Mouse (Mus musculus): Measurements from ENCODE around the gene Shmt2. TPM values are rescaled to one million over a fixed set of nuclear protein-coding genes. Genes with fewer than 3 reads are reported as not detected.
A peak's percentile ranks its signal among the peaks of the same experiment; 100 is the strongest.

Gene Shmt2
- 103 and 105 TPM in 2 replicates for polyA plus RNA-seq (2016; fragmentation: Nextera tagmentation; extraction: Ambion mirVana)

- Histone ChIP-seq H3K4me2 (peak within 1 kb of the TSS; percentile 82), H3K27me3 (peaks cover 59% of the 10 kb centered on the region), H3K4me3 (replicated peaks) (peak within 1 kb of the TSS; percentile 48), H3K4me1 (peaks cover 56% of the 10 kb centered on the region), H3K9ac (peak within 1 kb of the TSS; percentile 65), H3K9me3 (no peaks in the 10 kb centered on the region), H3K27ac (no peak within 1 kb of the TSS), H3K36me3 (replicated peaks) (peaks cover 36% of the 10 kb centered on the region)
- WGBS: 0% methylated on average over 21 of the region's 21 CpGs
- ATAC-seq (ENCODE audit: low FRiP score): peak; percentile 68
Measured at GRCm38 (mm10) chr10:127522088-127522581, at the start of gene Shmt2. Shmt2 (minus strand) TSS chr10:127522444.

- H3K36me3 ChIP-seq (replicated peaks): peaks cover 84% of the 10 kb centered on the region
Measured at GRCm38 (mm10) chr10:127570937-127571641, 48.8 kb upstream of the Shmt2 start.

GRCm38 (mm10) chr10:127570384-127570783 lies 48.1 kb upstream of the Shmt2 start:
- Histone ChIP-seq H3K4me3 (replicated peaks) (no peak overlapping the region), H3K4me1 (no peaks in the 10 kb centered on the region), H3K4me2 (no peak overlapping the region), H3K27ac (no peak overlapping the region), H3K27me3 (no peaks in the 10 kb centered on the region), H3K9me3 (no peaks in the 10 kb centered on the region), H3K9ac (no peak overlapping the region), H3K36me3 (replicated peaks) (peaks cover 82% of the 10 kb centered on the region)
- ATAC-seq (ENCODE audit: low FRiP score): no peak
- 92% methylated on average over 6 of the region's 6 CpGs for WGBS

More at GRCm38 (mm10) chr10:127570937-127571641, 48.8 kb upstream of the Shmt2 start:
- Histone ChIP-seq H3K4me1 (no peaks in the 10 kb centered on the region), H3K9me3 (no peaks in the 10 kb centered on the region), H3K27me3 (no peaks in the 10 kb centered on the region), H3K4me3 (replicated peaks) (no peak overlapping the region), H3K9ac (no peak overlapping the region), H3K4me2 (no peak overlapping the region), H3K27ac (no peak overlapping the region)
- 94% methylated on average over 17 of the region's 17 CpGs for WGBS
- no peak for ATAC-seq (ENCODE audit: low FRiP score)

- ATAC-seq (ENCODE audit: low FRiP score): peak; percentile 46; the same call in 1 of the 2 replicates
- peaks cover 79% of the 10 kb centered on the region for H3K36me3 ChIP-seq (replicated peaks)
Measured at GRCm38 (mm10) chr10:127569450-127569849, 47.2 kb upstream of the Shmt2 start.

GRCm38 (mm10) chr10:127566553-127567326 lies 44.5 kb upstream of the Shmt2 start:
- WGBS: 94% methylated on average over 28 of the region's 28 CpGs
- no peaks in the 10 kb centered on the region for H3K27me3 ChIP-seq
- H3K4me3 ChIP-seq (replicated peaks): no peak overlapping the region
- peaks cover 80% of the 10 kb centered on the region for H3K36me3 ChIP-seq (replicated peaks)
- ATAC-seq (ENCODE audit: low FRiP score): no peak
- H3K4me1 ChIP-seq: no peaks in the 10 kb centered on the region
- no peak overlapping the region for H3K4me2 ChIP-seq
- H3K27ac ChIP-seq: no peak overlapping the region
- no peaks in the 10 kb centered on the region for H3K9me3 ChIP-seq
- no peak overlapping the region for H3K9ac ChIP-seq

More at GRCm38 (mm10) chr10:127569450-127569849, 47.2 kb upstream of the Shmt2 start:
- H3K9me3 ChIP-seq: no peaks in the 10 kb centered on the region
- no peak overlapping the region for H3K27ac ChIP-seq
- H3K9ac ChIP-seq: no peak overlapping the region
- WGBS: 45% methylated on average over 3 of the region's 3 CpGs
- no peaks in the 10 kb centered on the region for H3K4me1 ChIP-seq
- no peak overlapping the region for H3K4me3 ChIP-seq (replicated peaks)
- no peak overlapping the region for H3K4me2 ChIP-seq
- no peaks in the 10 kb centered on the region for H3K27me3 ChIP-seq

GRCm38 (mm10) chr10:127564301-127564700 lies 42.1 kb upstream of the Shmt2 start:
- no peak overlapping the region for H3K4me3 ChIP-seq (replicated peaks)
- H3K9ac ChIP-seq: no peak overlapping the region
- whole genome bisulfite sequencing: 74% methylated on average over 13 of the region's 13 CpGs
- no peak overlapping the region for H3K27ac ChIP-seq
- no peaks in the 10 kb centered on the region for H3K27me3 ChIP-seq
- no peaks in the 10 kb centered on the region for H3K4me1 ChIP-seq
- no peak for ATAC-seq (ENCODE audit: low FRiP score)
- H3K4me2 ChIP-seq: no peak overlapping the region
- peaks cover 89% of the 10 kb centered on the region for H3K36me3 ChIP-seq (replicated peaks)
- H3K9me3 ChIP-seq: no peaks in the 10 kb centered on the region

- Histone ChIP-seq H3K9ac (no peak overlapping the region), H3K27ac (no peak overlapping the region), H3K36me3 (replicated peaks) (peaks cover 92% of the 10 kb centered on the region), H3K4me3 (replicated peaks) (no peak overlapping the region), H3K27me3 (no peaks in the 10 kb centered on the region), H3K9me3 (no peaks in the 10 kb centered on the region), H3K4me1 (no peaks in the 10 kb centered on the region), H3K4me2 (no peak overlapping the region)
- WGBS: 88% methylated on average over 8 of the region's 8 CpGs
- ATAC-seq (ENCODE audit: low FRiP score): no peak
Measured at GRCm38 (mm10) chr10:127563840-127564239, 41.6 kb upstream of the Shmt2 start.

GRCm38 (mm10) chr10:127561145-127561544 lies 38.9 kb upstream of the Shmt2 start:
- Histone ChIP-seq H3K9me3 (no peaks in the 10 kb centered on the region), H3K9ac (no peak overlapping the region), H3K4me3 (replicated peaks) (no peak overlapping the region), H3K36me3 (replicated peaks) (peaks cover 95% of the 10 kb centered on the region), H3K4me1 (no peaks in the 10 kb centered on the region), H3K27ac (no peak overlapping the region), H3K4me2 (no peak overlapping the region), H3K27me3 (no peaks in the 10 kb centered on the region)
- no peak for ATAC-seq (ENCODE audit: low FRiP score)

GRCm38 (mm10) chr10:127557397-127557796 lies 35.2 kb upstream of the Shmt2 start:
- WGBS: 88% methylated on average over 13 of the region's 13 CpGs
- Histone ChIP-seq H3K4me1 (no peaks in the 10 kb centered on the region), H3K4me2 (no peak overlapping the region), H3K4me3 (replicated peaks) (no peak overlapping the region), H3K36me3 (replicated peaks) (peaks cover 100% of the 10 kb centered on the region), H3K9me3 (no peaks in the 10 kb centered on the region), H3K27me3 (no peaks in the 10 kb centered on the region), H3K27ac (no peak overlapping the region), H3K9ac (no peak overlapping the region)
- no peak for ATAC-seq (ENCODE audit: low FRiP score)

GRCm38 (mm10) chr10:127555703-127556102 lies 33.5 kb upstream of the Shmt2 start:
- ATAC-seq (ENCODE audit: low FRiP score): no peak
- peaks cover 100% of the 10 kb centered on the region for H3K36me3 ChIP-seq (replicated peaks)

GRCm38 (mm10) chr10:127549892-127550291 lies 27.6 kb upstream of the Shmt2 start:
- Histone ChIP-seq H3K4me2 (no peak overlapping the region), H3K9me3 (no peaks in the 10 kb centered on the region), H3K27me3 (no peaks in the 10 kb centered on the region), H3K4me1 (no peaks in the 10 kb centered on the region), H3K4me3 (replicated peaks) (no peak overlapping the region), H3K36me3 (replicated peaks) (peaks cover 99% of the 10 kb centered on the region), H3K27ac (no peak overlapping the region), H3K9ac (no peak overlapping the region)
- no peak for ATAC-seq (ENCODE audit: low FRiP score)
- WGBS: 94% methylated on average over 17 of the region's 17 CpGs

More at GRCm38 (mm10) chr10:127555703-127556102, 33.5 kb upstream of the Shmt2 start:
- H3K9me3 ChIP-seq: no peaks in the 10 kb centered on the region
- H3K27ac ChIP-seq: no peak overlapping the region
- no peak overlapping the region for H3K4me2 ChIP-seq
- WGBS: 73% methylated on average over 18 of the region's 18 CpGs
- H3K4me1 ChIP-seq: no peaks in the 10 kb centered on the region
- no peaks in the 10 kb centered on the region for H3K27me3 ChIP-seq
- H3K9ac ChIP-seq: no peak overlapping the region
- H3K4me3 ChIP-seq (replicated peaks): no peak overlapping the region

GRCm38 (mm10) chr10:127548236-127548635 lies 26.0 kb upstream of the Shmt2 start:
- no peak overlapping the region for H3K27ac ChIP-seq
- no peaks in the 10 kb centered on the region for H3K27me3 ChIP-seq
- H3K4me2 ChIP-seq: no peak overlapping the region
- H3K9ac ChIP-seq: no peak overlapping the region
- WGBS: 92% methylated on average over 15 of the region's 15 CpGs
- ATAC-seq (ENCODE audit: low FRiP score): no peak
- no peaks in the 10 kb centered on the region for H3K4me1 ChIP-seq
- no peaks in the 10 kb centered on the region for H3K9me3 ChIP-seq
- no peak overlapping the region for H3K4me3 ChIP-seq (replicated peaks)
- H3K36me3 ChIP-seq (replicated peaks): peaks cover 99% of the 10 kb centered on the region
